Mouse (Mus musculus) CD4-positive helper T cell, adult 2 months (primary cell): ENCODE measurements around the gene Idh1.
"Not testable (repeated sequence)": the region's sequence is repeated elsewhere in the genome, so short reads cannot be mapped to it uniquely, and the experiment has no call there.

Source experiments
- DNase-seq: peaks from one replicate; pipeline ENCODE4 v3.0.0-alpha.2; 2012; ENCODE audit warnings: low read depth, missing footprints, low spot score

The Idh1 gene

GRCm38 (mm10) chr1:65186287-65187073 lies at the start of gene Idh1, which contains the start of gene Pikfyve:
Idh1 (minus strand) TSS chr1:65186500.
Pikfyve (plus strand) TSS chr1:65186683.
- DNase-seq = peak; percentile 97

- no peak for DNase-seq
Measured at GRCm38 (mm10) chr1:65230566-65230965, 44.3 kb upstream of the Idh1 start.

GRCm38 (mm10) chr1:65229768-65230167 lies 43.5 kb upstream of the Idh1 start:
- DNase-seq = not testable (repeated sequence)

- DNase-seq = no peak
Measured at GRCm38 (mm10) chr1:65227681-65228080, 41.4 kb upstream of the Idh1 start.

GRCm38 (mm10) chr1:65223654-65224053 lies 37.4 kb upstream of the Idh1 start:
- no peak for DNase-seq

- no peak for DNase-seq
Measured at GRCm38 (mm10) chr1:65217972-65218371, 31.7 kb upstream of the Idh1 start.

- DNase-seq = no peak
Measured at GRCm38 (mm10) chr1:65217567-65217966, 31.3 kb upstream of the Idh1 start.

GRCm38 (mm10) chr1:65213214-65213613 lies 26.9 kb upstream of the Idh1 start:
- DNase-seq = no peak

GRCm38 (mm10) chr1:65204299-65204698 lies 18.0 kb upstream of the Idh1 start:
- DNase-seq = no peak

GRCm38 (mm10) chr1:65198861-65199260 lies 12.6 kb upstream of the Idh1 start:
- no peak for DNase-seq

- DNase-seq = no peak
Measured at GRCm38 (mm10) chr1:65198425-65198824, 12.1 kb upstream of the Idh1 start.

- DNase-seq = no peak
Measured at GRCm38 (mm10) chr1:65193226-65193625, 6.9 kb upstream of the Idh1 start.

- DNase-seq = no peak
Measured at GRCm38 (mm10) chr1:65190172-65190571, 3.9 kb upstream of the Idh1 start.

GRCm38 (mm10) chr1:65187074-65187430 lies 752 bp upstream of the Idh1 start:
- no peak for DNase-seq

- DNase-seq = peak; percentile 9
Measured at GRCm38 (mm10) chr1:65185524-65186205, 635 bp downstream of the Idh1 start.

GRCm38 (mm10) chr1:65185011-65185410 lies 1.3 kb downstream of the Idh1 start:
- DNase-seq = no peak

- no peak for DNase-seq
Measured at GRCm38 (mm10) chr1:65183994-65184393, 2.3 kb downstream of the Idh1 start.

GRCm38 (mm10) chr1:65181459-65181858 lies 4.8 kb downstream of the Idh1 start:
- DNase-seq = no peak

- DNase-seq = peak; percentile 77
Measured at GRCm38 (mm10) chr1:65179634-65180249, 6.6 kb downstream of the Idh1 start.

GRCm38 (mm10) chr1:65178902-65179432 lies 7.3 kb downstream of the Idh1 start:
- peak; percentile 86 for DNase-seq

- peak; percentile 93 for DNase-seq
Measured at GRCm38 (mm10) chr1:65178126-65178901, 8.0 kb downstream of the Idh1 start.
